Mouse (Mus musculus): ENCODE results near the gene Neurod6. TPM values are rescaled to one million over a fixed set of nuclear protein-coding genes. Genes with fewer than 3 reads are reported as not detected.

Gene Neurod6
- total RNA-seq (2023): not detected

DNA sequence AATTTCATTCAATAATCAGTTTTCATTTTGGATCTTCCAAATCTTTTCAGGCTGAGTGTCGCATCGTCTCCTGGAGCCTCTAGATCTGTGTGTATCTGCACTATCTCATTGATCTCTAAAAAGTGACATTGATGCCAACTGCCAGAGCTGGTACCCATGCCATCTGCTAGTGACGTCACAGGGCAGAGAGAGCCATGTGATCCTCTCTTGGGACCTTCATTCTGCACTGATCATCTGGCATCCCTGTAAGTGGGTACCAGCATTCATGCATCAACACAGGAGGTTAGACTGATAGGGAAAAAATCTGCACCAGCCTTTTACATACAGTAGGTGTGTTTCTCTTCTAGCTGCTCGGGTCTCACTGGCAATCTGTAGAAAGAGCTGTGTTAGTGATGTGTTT lies at the start of gene Neurod6:
TSS of gene Neurod6 (minus strand) at position 290 of the 400 bp plus-strand sequence.

Other genes with a start within 250 kb of the Neurod6 start
- gene Adcyap1r1, start 229.3 kb downstream of the Neurod6 start, total RNA-seq (2023): not detected
- not detected for gene Itprid1, start 155.6 kb upstream of the Neurod6 start, total RNA-seq (2023)

All from neutrophil, adult 83 days (primary cell).